Mouse (Mus musculus) forebrain, embryonic 16.5 days (tissue): ENCODE data around the gene Krtcap3. TPM values are rescaled to one million over a fixed set of nuclear protein-coding genes. Genes with fewer than 3 reads are reported as not detected.

ENCODE experiments used
- ATAC-seq: fragments of 200-750 bp; cut with Nextera tagmentation; 2 replicates; pipeline ENCODE4 v1.8.0; 2017; ENCODE audit warnings: mild to moderate bottlenecking, moderate library complexity
- H3K27ac ChIP-seq: fragments of 300-500 bp; sonication (generic); 2 replicates; pipeline ENCODE4 v1.5.1; 2014; ENCODE audit warnings: low read length, control low read depth
- H3K27me3 ChIP-seq: fragments of 300-500 bp; sonication (generic); replicated peaks from 2 replicates; pipeline ENCODE4 v1.6.1; 2014; ENCODE audit warnings: low read length; ENCODE audit not compliant: control insufficient read depth, insufficient read depth
- H3K36me3 ChIP-seq: fragments of 300-500 bp; sonication (generic); 2 replicates; pipeline ENCODE4 v1.6.1; 2014; ENCODE audit not compliant: control insufficient read depth, insufficient read depth
- H3K4me1 ChIP-seq: fragments of 300-500 bp; sonication (generic); replicated peaks from 2 replicates; pipeline ENCODE4 v1.6.1; 2014; ENCODE audit warnings: low read length; ENCODE audit not compliant: control insufficient read depth, insufficient read depth
- H3K4me2 ChIP-seq: fragments of 300-500 bp; sonication (generic); 2 replicates; pipeline ENCODE4 v1.6.1; 2014; ENCODE audit warnings: mild to moderate bottlenecking, low read length, control low read depth
- H3K4me3 ChIP-seq: fragments of 300-500 bp; sonication (generic); replicated peaks from 2 replicates; pipeline ENCODE4 v1.5.1; 2014; ENCODE audit warnings: mild to moderate bottlenecking, low read length, control low read depth
- H3K9ac ChIP-seq: fragments of 300-500 bp; sonication (generic); replicated peaks from 2 replicates; pipeline ENCODE4 v1.6.1; 2014; ENCODE audit warnings: low read depth, low read length, control low read depth
- H3K9me3 ChIP-seq: fragments of 300-500 bp; sonication (generic); 2 replicates; pipeline ENCODE4 v1.6.1; 2016; ENCODE audit warnings: low read length; ENCODE audit not compliant: control insufficient read depth
- WGBS: fragments of 180-500 bp; shearing (Covaris S2); extraction: QIAGEN DNeasy Blood & Tissue Kit; methylation state at CpG from one replicate; pipeline ENCODE4 v1.1.7; 2014; 5-methylcytosine and 5-hydroxymethylcytosine counted together
- polyA plus RNA-seq: library from polyadenylated mRNA; unstranded; fragments of >200 nt; fragmentation: Nextera tagmentation; extraction: Ambion mirVana; gene quantifications from 2 replicates; pipeline ENCODE4 v1.2.1, GENCODE M21; 2015

Krtcap3 gene
- polyA plus RNA-seq, 1 experiment from 2014 or later = 2.4 TPM

DNA sequence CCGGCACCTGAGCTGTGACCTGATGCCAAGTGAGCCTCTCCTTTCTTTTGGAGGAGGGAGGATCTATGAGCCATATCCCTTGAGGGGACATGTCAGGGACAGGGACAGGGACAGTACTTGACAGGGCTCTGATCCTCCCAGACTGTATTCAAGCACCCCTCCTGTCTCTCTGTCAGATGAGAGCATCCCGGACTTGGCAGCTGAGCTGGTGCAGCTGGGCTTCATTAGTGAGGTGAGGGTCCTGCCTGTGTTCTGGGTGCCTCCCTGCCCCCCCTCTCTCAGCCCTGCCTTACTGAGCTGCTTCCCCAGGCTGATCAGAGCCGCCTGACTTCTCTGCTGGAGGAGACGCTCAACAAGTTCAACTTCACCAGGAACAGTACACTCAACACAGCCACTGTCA is 775 bp upstream of the Krtcap3 start:
- ATAC-seq = peak; percentile 14; the same call in 1 of the 2 replicates
- H3K4me2 ChIP-seq = no peak overlapping the region
- 58% methylated on average over 4 of the region's 4 CpGs for WGBS
- H3K27ac ChIP-seq = no peak overlapping the region
- no peak overlapping the region for H3K9ac ChIP-seq
- H3K4me1 ChIP-seq = 0 out of 2 replicates have a peak, but pooled peaks cover 2% of the 10 kb centered on the region
- peaks cover 37% of the 10 kb centered on the region for H3K36me3 ChIP-seq
- H3K9me3 ChIP-seq = no peaks in the 10 kb centered on the region
- no peak overlapping the region for H3K4me3 ChIP-seq
- H3K27me3 ChIP-seq = no peaks in the 10 kb centered on the region

DNA sequence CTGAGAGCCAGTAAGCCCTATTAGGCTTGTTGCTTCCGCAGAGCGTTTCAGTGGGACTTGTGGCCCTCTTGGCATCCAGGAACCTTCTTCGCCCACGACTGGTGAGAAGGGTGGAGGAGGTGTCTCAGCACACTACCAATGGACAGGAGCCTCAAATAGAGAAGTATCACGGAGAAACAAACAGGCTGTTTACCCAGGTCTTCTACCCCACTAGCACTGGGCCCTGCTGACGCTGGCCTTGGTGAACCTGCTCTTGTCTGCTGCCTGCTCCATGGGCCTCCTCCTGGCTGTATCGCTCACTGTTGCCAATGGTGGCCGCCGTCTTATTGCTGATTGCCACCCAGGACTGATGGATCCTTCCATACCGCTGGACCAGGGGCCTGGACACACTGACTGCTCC is 660 bp downstream of the Krtcap3 start:
- Histone ChIP-seq H3K4me3 (no peak overlapping the region), H3K4me1 (0 out of 2 replicates have a peak, but pooled peaks cover 2% of the 10 kb centered on the region), H3K27me3 (no peaks in the 10 kb centered on the region), H3K27ac (no peak overlapping the region), H3K36me3 (peaks cover 25% of the 10 kb centered on the region), H3K9ac (no peak overlapping the region), H3K9me3 (no peaks in the 10 kb centered on the region), H3K4me2 (no peak overlapping the region)
- WGBS = 62% methylated on average over 10 of the region's 10 CpGs
- no peak for ATAC-seq

DNA sequence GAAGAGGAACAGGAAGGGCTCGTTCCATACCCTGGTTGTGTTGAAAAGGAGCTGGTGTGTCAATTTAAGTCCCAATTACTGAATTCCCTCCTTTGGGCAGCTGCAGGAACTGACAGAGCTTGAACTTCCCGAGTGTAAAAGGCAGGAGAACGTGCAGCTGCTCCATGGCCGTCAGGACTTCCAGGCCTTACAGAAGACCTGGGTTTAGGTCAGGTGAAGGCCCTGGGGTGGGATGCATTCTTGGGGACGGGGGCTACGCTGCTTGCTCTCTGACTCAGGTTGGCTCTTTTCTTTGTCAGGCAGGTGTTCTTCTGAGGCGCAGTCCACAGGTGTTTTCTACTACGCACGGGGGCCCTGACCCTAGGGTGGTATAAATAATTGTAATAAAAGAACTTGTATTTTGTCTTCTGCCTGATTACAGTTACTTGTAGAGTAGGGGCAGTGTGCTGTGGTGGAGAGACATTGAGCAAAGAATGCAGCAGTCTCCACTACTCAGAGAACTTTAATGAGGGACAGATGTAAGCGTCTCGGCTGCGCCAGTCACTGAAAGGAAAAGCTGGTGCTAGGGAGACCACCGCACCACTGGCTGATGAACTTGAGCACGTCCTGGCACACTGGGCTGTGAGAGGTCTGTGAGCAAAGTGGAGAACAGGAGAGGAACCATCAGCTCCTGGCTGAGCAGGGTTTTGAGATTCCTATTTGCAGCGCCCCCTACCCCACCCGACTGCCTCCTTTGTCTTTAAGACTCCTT is 1.5 kb downstream of the Krtcap3 start:
- 0 out of 2 replicates have a peak, but pooled peaks cover 2% of the 10 kb centered on the region for H3K4me1 ChIP-seq
- H3K4me2 ChIP-seq = no peak overlapping the region
- 81% methylated on average over 16 of the region's 16 CpGs for WGBS
- no peak overlapping the region for H3K9ac ChIP-seq
- H3K27me3 ChIP-seq = no peaks in the 10 kb centered on the region
- no peak overlapping the region for H3K27ac ChIP-seq
- ATAC-seq = no peak
- no peak overlapping the region for H3K4me3 ChIP-seq
- peaks cover 23% of the 10 kb centered on the region for H3K36me3 ChIP-seq
- H3K9me3 ChIP-seq = no peaks in the 10 kb centered on the region

DNA sequence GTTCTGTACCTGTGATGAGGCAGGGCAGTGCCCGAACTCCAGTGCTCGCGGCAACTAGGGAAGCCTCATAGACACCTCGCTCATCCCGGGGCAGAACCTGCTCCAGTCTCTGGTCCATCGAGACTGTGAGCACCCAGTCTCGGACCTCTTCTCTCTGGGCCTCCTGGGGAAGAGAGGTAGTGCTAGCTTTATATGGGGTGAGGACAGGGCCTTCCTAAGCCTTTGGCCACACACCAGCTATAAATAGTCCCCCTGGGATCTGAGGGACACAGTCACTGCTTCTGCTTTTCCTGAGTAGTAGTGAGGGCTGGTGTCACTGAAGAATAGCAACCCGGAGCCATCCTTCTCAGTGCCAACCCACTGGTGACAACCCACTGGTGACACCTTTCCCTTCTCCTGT is 2.3 kb downstream of the Krtcap3 start:
- WGBS = 95% methylated on average over 8 of the region's 8 CpGs
- H3K4me3 ChIP-seq = no peak overlapping the region
- H3K36me3 ChIP-seq = peaks cover 21% of the 10 kb centered on the region
- H3K27me3 ChIP-seq = no peaks in the 10 kb centered on the region
- no peak overlapping the region for H3K9ac ChIP-seq
- H3K9me3 ChIP-seq = no peaks in the 10 kb centered on the region
- no peak for ATAC-seq
- H3K4me2 ChIP-seq = no peak overlapping the region
- no peak overlapping the region for H3K27ac ChIP-seq
- 0 out of 2 replicates have a peak, but pooled peaks cover 2% of the 10 kb centered on the region for H3K4me1 ChIP-seq

DNA sequence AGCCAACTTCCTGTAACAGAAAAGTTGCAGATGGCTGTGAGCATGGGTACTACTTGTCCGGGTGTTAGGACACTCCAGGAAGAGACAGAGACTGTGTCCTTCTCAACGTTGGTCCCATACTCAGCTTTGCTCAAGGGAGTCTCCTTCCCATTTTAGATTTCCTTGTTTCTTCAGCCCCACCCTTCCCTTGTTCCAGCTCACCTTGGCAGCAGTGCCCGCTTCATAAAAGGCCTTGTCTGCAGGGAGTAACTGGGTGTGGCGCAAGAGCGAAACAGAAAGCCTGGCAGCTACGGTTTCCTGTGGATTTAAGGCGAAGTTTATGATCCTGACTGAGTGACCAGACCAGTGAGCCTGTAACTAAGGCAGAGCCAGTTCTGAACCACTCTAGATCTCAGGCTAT is 3.0 kb downstream of the Krtcap3 start:
- no peaks in the 10 kb centered on the region for H3K9me3 ChIP-seq

DNA sequence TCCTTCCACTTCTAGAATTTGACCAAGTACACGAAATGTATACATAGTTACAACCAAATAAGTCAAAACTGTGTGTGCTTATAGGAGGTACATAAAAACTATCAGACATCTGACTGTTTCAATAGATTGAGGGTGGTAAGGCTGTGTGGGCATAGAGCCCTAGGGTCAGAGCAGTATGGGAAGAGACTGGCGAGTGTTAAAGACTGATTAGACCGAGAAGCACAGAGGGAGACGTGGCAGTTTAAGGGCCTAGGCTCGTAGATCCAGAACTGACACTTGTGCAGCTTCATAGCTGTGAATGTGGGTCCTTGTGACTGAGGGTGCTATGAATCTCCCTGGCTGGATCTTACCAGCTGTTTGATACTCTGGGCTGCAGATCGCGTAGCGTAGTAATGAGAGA is 3.4 kb downstream of the Krtcap3 start:
- peaks cover 12% of the 10 kb centered on the region for H3K36me3 ChIP-seq
- ATAC-seq = no peak
- no peak overlapping the region for H3K4me2 ChIP-seq
- no peaks in the 10 kb centered on the region for H3K27me3 ChIP-seq
- H3K9me3 ChIP-seq = no peaks in the 10 kb centered on the region
- no peak overlapping the region for H3K4me3 ChIP-seq
- WGBS = 87% methylated on average over 8 of the region's 8 CpGs
- no peak overlapping the region for H3K9ac ChIP-seq
- no peak overlapping the region for H3K27ac ChIP-seq
- 0 out of 2 replicates have a peak, but pooled peaks cover 2% of the 10 kb centered on the region for H3K4me1 ChIP-seq

More for the DNA sequence above, 3.0 kb downstream of the Krtcap3 start:
- no peak overlapping the region for H3K4me3 ChIP-seq
- no peaks in the 10 kb centered on the region for H3K27me3 ChIP-seq
- WGBS = 92% methylated on average over 7 of the region's 7 CpGs
- H3K4me2 ChIP-seq = no peak overlapping the region
- H3K36me3 ChIP-seq = peaks cover 17% of the 10 kb centered on the region
- no peak for ATAC-seq
- no peak overlapping the region for H3K27ac ChIP-seq
- 0 out of 2 replicates have a peak, but pooled peaks cover 2% of the 10 kb centered on the region for H3K4me1 ChIP-seq
- no peak overlapping the region for H3K9ac ChIP-seq

DNA sequence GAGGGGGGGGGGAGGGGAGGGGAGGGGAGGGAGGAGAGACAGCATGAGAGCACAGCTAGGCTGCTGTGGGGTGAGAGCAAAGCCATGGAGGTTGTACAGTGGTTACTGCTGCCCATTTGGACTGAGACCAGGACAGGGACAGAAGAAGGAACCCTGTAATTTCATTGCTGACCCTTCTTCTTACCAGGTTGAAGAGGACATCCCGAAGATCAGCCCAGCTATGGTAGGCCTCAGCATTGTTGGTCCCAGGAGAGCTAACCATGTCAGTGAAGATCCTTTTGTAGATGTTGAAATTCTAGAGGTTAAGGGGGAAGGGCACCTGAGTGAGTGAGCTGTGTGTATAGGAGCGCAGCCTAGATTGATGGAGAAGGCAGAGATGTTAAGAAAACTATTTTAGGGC is 3.9 kb downstream of the Krtcap3 start:
- Histone ChIP-seq H3K4me3 (no peak overlapping the region), H3K27ac (no peak overlapping the region), H3K9ac (no peak overlapping the region), H3K27me3 (no peaks in the 10 kb centered on the region), H3K4me1 (0 out of 2 replicates have a peak, but pooled peaks cover 2% of the 10 kb centered on the region), H3K36me3 (peaks cover 9% of the 10 kb centered on the region), H3K4me2 (no peak overlapping the region), H3K9me3 (no peaks in the 10 kb centered on the region)
- 90% methylated on average over 2 of the region's 2 CpGs for WGBS
- no peak for ATAC-seq

DNA sequence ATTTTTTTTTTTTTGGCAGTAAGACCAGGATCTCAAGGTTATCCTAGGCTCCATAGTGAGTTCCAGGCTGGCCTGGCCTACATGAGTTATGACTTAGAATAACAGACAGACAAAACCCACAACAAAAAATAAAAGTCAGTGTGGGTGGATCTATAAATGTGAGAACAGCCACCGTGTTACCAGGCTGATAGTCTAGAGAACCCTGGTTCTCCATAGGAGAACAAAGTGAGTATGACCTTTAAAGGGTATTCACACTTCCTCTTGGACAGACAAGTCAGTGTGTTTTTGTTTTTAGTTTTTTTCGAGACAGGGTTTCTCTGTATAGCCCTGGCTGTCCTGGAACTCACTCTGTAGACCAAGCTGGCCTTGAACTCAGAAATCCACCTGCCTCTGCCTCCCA is 4.5 kb downstream of the Krtcap3 start:
- no peak for ATAC-seq
- WGBS = 90% methylated on average over 2 of the region's 2 CpGs
- no peak overlapping the region for H3K4me2 ChIP-seq
- 0 out of 2 replicates have a peak, but pooled peaks cover 2% of the 10 kb centered on the region for H3K4me1 ChIP-seq
- H3K27me3 ChIP-seq = no peaks in the 10 kb centered on the region
- no peak overlapping the region for H3K9ac ChIP-seq
- H3K4me3 ChIP-seq = no peak overlapping the region
- no peak overlapping the region for H3K27ac ChIP-seq
- no peaks in the 10 kb centered on the region for H3K9me3 ChIP-seq
- peaks cover 9% of the 10 kb centered on the region for H3K36me3 ChIP-seq

DNA sequence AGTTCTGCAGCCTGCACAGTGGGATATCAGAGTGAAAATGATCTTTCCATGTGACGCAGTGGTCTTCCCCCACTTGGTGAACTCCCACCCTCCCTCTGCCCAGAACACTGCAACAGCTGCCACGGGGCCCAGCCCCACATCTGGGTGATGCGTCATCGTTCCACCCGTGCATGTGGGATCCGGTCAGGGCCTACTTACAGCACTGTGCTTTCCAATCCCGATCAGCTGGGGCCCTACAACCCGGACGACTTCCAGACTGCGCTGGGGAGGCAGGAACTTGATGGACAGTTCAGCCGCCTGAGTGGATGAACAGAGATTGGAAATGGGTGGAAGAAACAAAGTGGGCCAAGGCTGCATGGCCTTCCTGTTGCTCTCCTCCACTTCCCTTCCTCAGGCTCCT is 6.1 kb downstream of the Krtcap3 start:
- no peaks in the 10 kb centered on the region for H3K27me3 ChIP-seq
- H3K4me3 ChIP-seq = no peak overlapping the region
- no peaks in the 10 kb centered on the region for H3K9me3 ChIP-seq
- 93% methylated on average over 11 of the region's 11 CpGs for WGBS
- no peak for ATAC-seq
- no peaks in the 10 kb centered on the region for H3K4me1 ChIP-seq
- peaks cover 8% of the 10 kb centered on the region for H3K36me3 ChIP-seq
- H3K9ac ChIP-seq = no peak overlapping the region
- no peak overlapping the region for H3K4me2 ChIP-seq
- H3K27ac ChIP-seq = no peak overlapping the region
